Mouse (Mus musculus) neural tube, postnatal 0 days (tissue): ENCODE data around the gene Lmo2. TPM values are rescaled to one million over a fixed set of nuclear protein-coding genes. Genes with fewer than 3 reads are reported as not detected.

Source experiments
- polyA plus RNA-seq: library from polyadenylated mRNA; unstranded; fragments of >200 nt; fragmentation: Nextera tagmentation; extraction: Ambion mirVana; gene quantifications from 2 replicates; pipeline ENCODE4 v1.2.1, GENCODE M21; 2015

The Lmo2 gene
- 50.3 and 56.7 TPM in 2 replicates for polyA plus RNA-seq

DNA sequence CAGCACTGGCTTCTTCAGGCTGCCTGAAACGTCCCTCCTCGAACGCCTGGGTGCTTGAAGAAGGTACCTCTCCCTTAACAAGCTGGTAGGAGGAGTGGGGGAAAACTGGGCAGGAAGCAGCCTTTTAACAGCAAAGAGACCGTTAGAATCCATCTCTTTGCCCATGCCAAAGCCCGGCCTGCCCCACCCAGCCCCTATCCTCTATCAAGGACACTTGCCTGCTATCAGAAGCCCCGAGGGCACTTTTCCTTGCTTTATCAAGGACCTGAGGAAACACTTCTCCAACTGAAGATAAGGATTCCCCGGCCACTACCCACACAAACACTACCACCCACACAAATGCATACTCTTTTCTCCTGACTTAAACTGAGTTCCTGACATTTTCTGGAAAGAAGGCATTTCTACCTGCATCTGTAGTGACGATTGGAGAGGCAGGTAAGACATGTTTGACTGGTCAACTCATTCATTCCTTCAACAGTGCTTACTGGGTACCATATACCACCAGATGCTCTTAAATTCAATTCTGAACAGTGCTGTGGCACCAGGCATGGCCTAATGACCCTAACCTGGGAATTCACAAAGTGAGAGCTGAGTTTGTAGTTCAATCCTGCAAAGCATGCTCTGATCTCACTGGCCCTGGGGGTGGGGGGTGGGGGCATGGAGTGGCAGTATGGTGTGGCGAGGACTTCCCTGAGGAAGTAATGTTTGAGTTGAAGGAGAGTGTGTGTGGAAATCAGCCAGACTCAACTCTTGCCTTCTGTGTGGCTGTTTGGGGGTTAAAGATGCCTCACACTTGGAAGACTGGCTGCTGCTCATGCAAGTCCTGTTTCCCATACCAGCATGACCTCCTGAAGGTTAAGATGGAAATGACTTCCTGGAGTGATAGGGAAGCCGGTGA lies at the start of gene Lmo2:
Lmo2 (plus strand) TSS at position 338 of the 898 bp plus-strand sequence.

DNA sequence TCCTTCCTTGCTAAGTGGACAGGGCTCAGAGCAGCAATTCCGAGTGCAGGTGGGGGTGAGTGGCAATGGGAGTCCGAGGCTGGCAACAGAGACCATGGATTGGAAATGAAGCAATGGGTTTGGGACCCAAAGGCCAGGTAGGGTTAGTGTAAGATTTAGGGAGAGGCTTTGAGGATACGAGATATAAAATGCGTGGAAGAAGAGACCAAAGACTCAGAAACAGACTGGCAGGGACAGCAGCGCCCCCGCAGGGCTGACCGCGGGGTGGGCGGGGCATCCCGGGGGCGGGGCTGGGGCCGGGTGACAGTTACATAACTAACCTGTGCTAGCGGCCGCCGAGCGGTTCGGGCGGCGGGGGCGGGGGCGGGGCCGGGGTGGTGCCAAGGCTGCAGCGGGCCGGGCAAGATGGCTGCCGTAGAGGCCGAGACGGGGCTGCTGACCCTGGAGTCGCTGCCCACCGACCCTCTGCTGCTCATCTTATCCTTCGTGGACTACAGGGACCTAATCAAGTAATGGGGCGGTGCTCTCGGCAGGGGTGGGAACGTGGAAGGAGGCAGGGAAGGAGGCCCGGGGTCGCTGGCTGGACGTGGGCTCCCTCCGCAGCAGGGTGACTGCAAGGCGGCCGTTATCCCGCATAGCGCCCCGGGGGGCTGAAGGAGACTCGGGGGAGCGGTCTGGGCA lies 69.8 kb downstream of the Lmo2 start, which contains the start of gene Fbxo3:
Fbxo3 (plus strand) TSS at position 264 of the 681 bp plus-strand sequence.

GRCm38 (mm10) chr2:104028139-104028723 lies 70.4 kb downstream of the Lmo2 start, which contains the start of gene 4931422A03Rik:
Gene 4931422A03Rik (minus strand): TSS chr2:104028361.

Other genes starting within 250 kb of the Lmo2 start
- gene Nat10, start 196.7 kb upstream of the Lmo2 start, polyA plus RNA-seq = 11.1 and 12.7 TPM in 2 replicates
- 167 and 169 TPM in 2 replicates for gene Caprin1, start 160.3 kb upstream of the Lmo2 start, polyA plus RNA-seq
- gene Fbxo3, start 69.7 kb downstream of the Lmo2 start, polyA plus RNA-seq = 63.0 and 64.1 TPM in 2 replicates
- 2.5 and 3.6 TPM in 2 replicates for gene 4931422A03Rik, start 70.4 kb downstream of the Lmo2 start, polyA plus RNA-seq
- not detected in 2 replicates for gene Gm10912, start 107.8 kb downstream of the Lmo2 start, polyA plus RNA-seq
- not detected in 2 replicates for gene Gm10799, start 110.6 kb downstream of the Lmo2 start, polyA plus RNA-seq
- 5.3 and 5.6 TPM in 2 replicates for gene Cd59b, start 111.9 kb downstream of the Lmo2 start, polyA plus RNA-seq
- gene Cd59a, start 137.8 kb downstream of the Lmo2 start, polyA plus RNA-seq = 17.2 and 17.4 TPM in 2 replicates
- gene A930018P22Rik, start 164.8 kb downstream of the Lmo2 start, polyA plus RNA-seq = not detected in 2 replicates